Mouse (Mus musculus): Measurements from ENCODE around the gene Rap2c. TPM values are rescaled to one million over a fixed set of nuclear protein-coding genes. Genes with fewer than 3 reads are reported as not detected.

The Rap2c gene
- polyA plus RNA-seq, 1 experiment from 2014 or later = 18.4 TPM

- no peaks in the 10 kb centered on the region for H3K27me3 ChIP-seq (replicated peaks; ENCODE audit: control insufficient read depth, insufficient read depth, low read length)
- no peaks in the 10 kb centered on the region for H3K9me3 ChIP-seq (ENCODE audit: control insufficient read depth)
- H3K9ac ChIP-seq (ENCODE audit: low read depth, low read length) = no peak overlapping the region
- 81% methylated on average over 2 of the region's 2 CpGs for WGBS
- no peak overlapping the region for H3K27ac ChIP-seq (ENCODE audit: low read depth, low read length)
- no peak for ATAC-seq
- H3K4me3 ChIP-seq (ENCODE audit: low read depth, low read length) = no peak overlapping the region
- no peaks in the 10 kb centered on the region for H3K36me3 ChIP-seq (ENCODE audit: control insufficient read depth, insufficient read depth)
- TF ChIP-seq CTCF (IDR thresholded peaks at IDR 0.05; ENCODE audit: low read depth) = no peak
- no peak overlapping the region for H3K4me2 ChIP-seq (replicated peaks; ENCODE audit: low read depth)
- H3K4me1 ChIP-seq (replicated peaks; ENCODE audit: control insufficient read depth, insufficient read depth, low read length) = no peaks in the 10 kb centered on the region
Observed at GRCm38 (mm10) chrX:50978428-50978827, 39.4 kb downstream of the Rap2c start.

DNA sequence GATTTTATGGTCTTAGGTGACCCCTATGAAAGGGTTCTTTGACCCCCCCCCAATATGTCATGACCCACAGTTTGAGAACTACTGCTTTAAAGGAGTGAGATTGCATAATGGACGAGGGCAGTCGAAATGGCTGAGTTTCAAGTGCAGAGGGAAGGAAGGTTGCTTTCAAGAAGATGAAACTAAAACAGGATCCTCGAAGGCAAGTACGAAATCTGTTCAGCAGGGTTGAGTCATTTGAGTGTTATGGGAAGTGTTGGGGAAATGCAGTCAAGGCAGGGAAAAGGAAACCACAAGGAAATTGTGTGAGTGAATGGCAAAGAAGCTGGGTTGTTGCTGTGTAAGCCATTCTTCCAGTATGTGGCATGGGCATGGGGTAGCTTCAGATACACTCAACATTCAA lies 45.7 kb downstream of the Rap2c start:
- no peaks in the 10 kb centered on the region for H3K36me3 ChIP-seq (ENCODE audit: control insufficient read depth, insufficient read depth)
- H3K27me3 ChIP-seq (replicated peaks; ENCODE audit: control insufficient read depth, insufficient read depth, low read length) = no peaks in the 10 kb centered on the region
- no peak for TF ChIP-seq CTCF (IDR thresholded peaks at IDR 0.05; ENCODE audit: low read depth)
- ATAC-seq = no peak
- H3K4me3 ChIP-seq (ENCODE audit: low read depth, low read length) = no peak overlapping the region
- no peaks in the 10 kb centered on the region for H3K9me3 ChIP-seq (ENCODE audit: control insufficient read depth)
- 84% methylated on average over 4 of the region's 4 CpGs for WGBS
- H3K27ac ChIP-seq (ENCODE audit: low read depth, low read length) = no peak overlapping the region
- no peaks in the 10 kb centered on the region for H3K4me1 ChIP-seq (replicated peaks; ENCODE audit: control insufficient read depth, insufficient read depth, low read length)
- no peak overlapping the region for H3K9ac ChIP-seq (ENCODE audit: low read depth, low read length)
- H3K4me2 ChIP-seq (replicated peaks; ENCODE audit: low read depth) = no peak overlapping the region

DNA sequence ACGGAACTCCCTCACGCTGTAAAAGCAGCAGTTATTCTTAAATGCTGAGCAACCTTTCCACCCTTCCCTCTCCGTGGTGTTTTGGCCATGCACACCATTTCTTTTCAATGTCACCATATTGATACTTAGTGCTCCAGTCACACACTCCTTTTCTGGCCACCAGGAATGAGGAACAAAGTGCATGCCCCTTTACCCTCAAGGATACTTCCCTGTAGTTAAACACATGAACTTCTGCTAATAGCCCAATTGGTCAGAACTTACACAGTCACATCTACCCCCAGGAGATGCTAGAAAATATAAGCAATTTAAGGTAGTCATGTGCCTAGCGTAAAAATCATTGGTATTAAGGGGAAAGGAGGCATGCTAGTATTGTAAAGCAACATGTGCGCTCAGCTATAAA lies 47.9 kb downstream of the Rap2c start:
- no peak overlapping the region for H3K27ac ChIP-seq (ENCODE audit: low read depth, low read length)
- ATAC-seq = no peak
- no peaks in the 10 kb centered on the region for H3K27me3 ChIP-seq (replicated peaks; ENCODE audit: control insufficient read depth, insufficient read depth, low read length)
- no peaks in the 10 kb centered on the region for H3K9me3 ChIP-seq (ENCODE audit: control insufficient read depth)
- no peaks in the 10 kb centered on the region for H3K4me1 ChIP-seq (replicated peaks; ENCODE audit: control insufficient read depth, insufficient read depth, low read length)
- no peak overlapping the region for H3K4me2 ChIP-seq (replicated peaks; ENCODE audit: low read depth)
- no peaks in the 10 kb centered on the region for H3K36me3 ChIP-seq (ENCODE audit: control insufficient read depth, insufficient read depth)
- no peak for TF ChIP-seq CTCF (IDR thresholded peaks at IDR 0.05; ENCODE audit: low read depth)
- H3K4me3 ChIP-seq (ENCODE audit: low read depth, low read length) = no peak overlapping the region
- WGBS = 81% methylated on average over 5 of the region's 5 CpGs
- H3K9ac ChIP-seq (ENCODE audit: low read depth, low read length) = no peak overlapping the region

- H3K4me1 ChIP-seq (replicated peaks; ENCODE audit: control insufficient read depth, insufficient read depth, low read length) = no peaks in the 10 kb centered on the region
- H3K4me3 ChIP-seq (ENCODE audit: low read depth, low read length) = no peak overlapping the region
- no peak for TF ChIP-seq CTCF (IDR thresholded peaks at IDR 0.05; ENCODE audit: low read depth)
- no peak for ATAC-seq
- no peak overlapping the region for H3K27ac ChIP-seq (ENCODE audit: low read depth, low read length)
- no peak overlapping the region for H3K4me2 ChIP-seq (replicated peaks; ENCODE audit: low read depth)
- H3K9ac ChIP-seq (ENCODE audit: low read depth, low read length) = no peak overlapping the region
- no peaks in the 10 kb centered on the region for H3K9me3 ChIP-seq (ENCODE audit: control insufficient read depth)
- H3K27me3 ChIP-seq (replicated peaks; ENCODE audit: control insufficient read depth, insufficient read depth, low read length) = no peaks in the 10 kb centered on the region
- no peaks in the 10 kb centered on the region for H3K36me3 ChIP-seq (ENCODE audit: control insufficient read depth, insufficient read depth)
- 42% methylated on average over 10 of the region's 10 CpGs for WGBS
Observed at GRCm38 (mm10) chrX:50968157-50968932, 49.5 kb downstream of the Rap2c start.

DNA sequence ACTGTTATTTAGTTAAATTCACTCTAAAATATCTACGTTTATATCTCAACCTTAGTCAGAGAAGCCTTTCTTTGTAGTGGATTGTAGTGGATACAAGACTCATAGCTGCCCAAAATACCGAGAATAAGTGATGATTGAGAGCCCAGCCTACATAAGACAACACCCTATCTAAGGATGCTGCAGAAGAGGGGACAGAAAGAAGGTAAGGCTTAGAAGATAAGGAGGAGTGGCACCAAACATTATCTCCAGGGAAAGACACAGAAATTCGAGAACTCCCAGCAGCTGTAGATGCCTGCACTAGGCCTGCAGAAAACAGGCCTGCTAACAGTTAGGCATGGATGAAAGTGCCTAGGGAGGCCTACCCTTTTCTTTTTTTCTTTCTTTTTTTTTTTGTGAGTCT lies 52.7 kb downstream of the Rap2c start:
- 73% methylated on average over 3 of the region's 3 CpGs for WGBS
- H3K27ac ChIP-seq (ENCODE audit: low read depth, low read length) = no peak overlapping the region
- H3K9ac ChIP-seq (ENCODE audit: low read depth, low read length) = no peak overlapping the region
- no peaks in the 10 kb centered on the region for H3K27me3 ChIP-seq (replicated peaks; ENCODE audit: control insufficient read depth, insufficient read depth, low read length)
- ATAC-seq = no peak
- TF ChIP-seq CTCF (IDR thresholded peaks at IDR 0.05; ENCODE audit: low read depth) = no peak
- no peak overlapping the region for H3K4me3 ChIP-seq (ENCODE audit: low read depth, low read length)
- no peak overlapping the region for H3K4me2 ChIP-seq (replicated peaks; ENCODE audit: low read depth)
- no peaks in the 10 kb centered on the region for H3K4me1 ChIP-seq (replicated peaks; ENCODE audit: control insufficient read depth, insufficient read depth, low read length)
- no peaks in the 10 kb centered on the region for H3K9me3 ChIP-seq (ENCODE audit: control insufficient read depth)
- no peaks in the 10 kb centered on the region for H3K36me3 ChIP-seq (ENCODE audit: control insufficient read depth, insufficient read depth)

- no peak overlapping the region for H3K4me3 ChIP-seq (ENCODE audit: low read depth, low read length)
- no peak for TF ChIP-seq CTCF (IDR thresholded peaks at IDR 0.05; ENCODE audit: low read depth)
- no peaks in the 10 kb centered on the region for H3K36me3 ChIP-seq (ENCODE audit: control insufficient read depth, insufficient read depth)
- ATAC-seq = no peak
- no peak overlapping the region for H3K9ac ChIP-seq (ENCODE audit: low read depth, low read length)
- H3K4me2 ChIP-seq (replicated peaks; ENCODE audit: low read depth) = no peak overlapping the region
- H3K4me1 ChIP-seq (replicated peaks; ENCODE audit: control insufficient read depth, insufficient read depth, low read length) = no peaks in the 10 kb centered on the region
- no peak overlapping the region for H3K27ac ChIP-seq (ENCODE audit: low read depth, low read length)
- H3K27me3 ChIP-seq (replicated peaks; ENCODE audit: control insufficient read depth, insufficient read depth, low read length) = no peaks in the 10 kb centered on the region
- 56% methylated on average over 6 of the region's 6 CpGs for WGBS
- H3K9me3 ChIP-seq (ENCODE audit: control insufficient read depth) = no peaks in the 10 kb centered on the region
Observed at GRCm38 (mm10) chrX:50962955-50963354, 54.9 kb downstream of the Rap2c start.

Other genes with a start within 250 kb of the Rap2c start
- gene Stk26, start 177.0 kb downstream of the Rap2c start, polyA plus RNA-seq (2015; fragmentation: Nextera tagmentation; extraction: Ambion mirVana) = 5.8 and 6.1 TPM in 2 replicates
- gene Frmd7, start 75.3 kb downstream of the Rap2c start, polyA plus RNA-seq (2015; fragmentation: Nextera tagmentation; extraction: Ambion mirVana) = 0.05 and 0.14 TPM in 2 replicates
- gene Mbnl3, start 188.5 kb upstream of the Rap2c start, polyA plus RNA-seq (2015; fragmentation: Nextera tagmentation; extraction: Ambion mirVana) = 3.0 TPM in 2 replicates

Data from intestine, postnatal 0 days (tissue).